Mouse (Mus musculus): ENCODE measurements around the gene Narf. TPM values are rescaled to one million over a fixed set of nuclear protein-coding genes. Genes with fewer than 3 reads are reported as not detected.
A peak's percentile ranks its signal among the peaks of the same experiment; 100 is the strongest.

Gene Narf
- polyA plus RNA-seq, 1 experiment: not detected

DNA sequence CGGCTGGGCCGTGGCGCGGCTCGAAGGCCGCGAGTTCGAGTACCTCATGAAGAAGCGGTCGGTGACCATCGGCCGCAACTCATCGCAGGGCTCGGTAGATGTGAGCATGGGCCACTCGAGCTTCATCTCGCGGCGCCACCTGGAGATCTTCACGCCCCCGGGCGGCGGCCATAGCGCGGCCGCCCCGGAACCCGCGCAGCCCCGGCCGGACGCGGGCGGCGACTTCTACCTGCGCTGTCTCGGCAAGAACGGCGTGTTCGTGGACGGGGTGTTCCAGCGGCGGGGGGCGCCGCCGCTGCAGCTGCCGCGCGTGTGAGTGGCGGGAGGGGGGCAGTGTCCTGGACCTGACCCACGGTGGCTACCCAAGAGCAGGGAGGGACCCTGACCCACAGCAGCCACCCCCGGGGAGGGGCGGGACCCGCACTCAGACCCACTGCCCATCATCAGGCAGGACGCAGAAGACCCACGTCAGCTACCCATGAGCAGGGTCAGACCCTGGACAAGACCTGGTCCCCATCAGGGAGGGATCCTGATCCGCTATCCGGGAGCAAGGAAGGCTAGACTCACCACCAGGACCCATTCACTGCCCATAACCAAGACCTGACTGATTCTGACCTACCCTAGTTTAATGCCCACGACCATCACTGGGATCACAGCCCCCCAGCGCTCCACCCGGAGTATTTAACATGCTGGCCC lies 23.3 kb downstream of the Narf start:
- no peak overlapping the region for H3K27ac ChIP-seq (ENCODE audit: insufficient read depth, low read depth, low read length)
- H3K4me3 ChIP-seq (ENCODE audit: insufficient read depth, low read depth, low read length): peak overlapping the region; percentile 87
- WGBS: 1% methylated on average over 58 of the region's 60 CpGs
- TF ChIP-seq CTCF (IDR thresholded peaks at IDR 0.05; ENCODE audit: insufficient read depth, low read depth, low read length): no peak
- no peak for TF ChIP-seq POLR2A (IDR thresholded peaks at IDR 0.05; ENCODE audit: insufficient read depth, low read depth, low read length)
- peaks cover 9% of the 10 kb centered on the region for H3K4me1 ChIP-seq (ENCODE audit: control insufficient read depth, insufficient read depth, low read length)

DNA sequence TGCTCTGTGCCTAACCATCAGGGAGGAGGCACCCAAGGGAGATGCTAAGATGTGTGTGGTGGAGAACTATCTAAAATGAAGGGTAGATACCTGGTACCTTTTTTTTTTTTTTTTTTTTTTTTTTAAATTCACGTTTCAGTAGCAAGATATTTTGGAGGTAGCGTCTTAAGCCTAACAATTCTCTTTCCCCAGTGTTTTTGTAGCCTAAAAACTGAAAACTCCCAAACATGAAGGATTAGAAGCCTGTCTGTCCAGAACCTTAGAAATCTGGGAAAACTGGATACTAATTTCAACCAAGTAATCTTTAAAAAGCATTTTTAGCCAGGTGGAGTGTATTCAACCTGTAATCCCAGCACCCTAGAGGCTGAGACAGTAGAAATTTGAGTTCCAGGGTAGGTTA lies 24.0 kb downstream of the Narf start:
- H3K4me3 ChIP-seq (ENCODE audit: insufficient read depth, low read depth, low read length): peak overlapping the region; percentile 87
- WGBS: 22% methylated on average over 2 of the region's 2 CpGs
- TF ChIP-seq CTCF (IDR thresholded peaks at IDR 0.05; ENCODE audit: insufficient read depth, low read depth, low read length): no peak
- no peak for TF ChIP-seq POLR2A (IDR thresholded peaks at IDR 0.05; ENCODE audit: insufficient read depth, low read depth, low read length)
- no peak overlapping the region for H3K27ac ChIP-seq (ENCODE audit: insufficient read depth, low read depth, low read length)
- peaks cover 9% of the 10 kb centered on the region for H3K4me1 ChIP-seq (ENCODE audit: control insufficient read depth, insufficient read depth, low read length)

DNA sequence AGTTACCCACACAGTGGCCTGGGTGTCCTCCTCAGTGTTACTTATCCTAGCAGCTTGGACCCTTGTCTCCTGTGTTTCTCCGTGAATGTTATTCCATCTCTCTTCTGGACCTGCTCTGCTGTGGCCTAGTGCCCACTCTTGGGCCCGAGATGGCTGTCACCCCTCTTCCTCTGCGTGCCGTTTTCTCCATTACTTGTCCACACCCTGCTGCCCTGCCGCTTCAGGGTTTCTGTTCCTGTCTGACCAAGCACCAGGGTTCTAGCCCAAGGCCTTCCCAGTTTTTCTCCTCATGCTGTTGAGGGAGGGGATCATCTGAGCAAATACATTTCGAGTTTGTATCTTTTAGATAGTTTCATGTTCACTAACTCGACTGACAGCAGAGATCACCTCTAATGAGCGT lies 40.5 kb downstream of the Narf start:
- WGBS: 91% methylated on average over 8 of the region's 8 CpGs
- TF ChIP-seq CTCF (IDR thresholded peaks at IDR 0.05; ENCODE audit: insufficient read depth, low read depth, low read length) (no peak), POLR2A (IDR thresholded peaks at IDR 0.05; ENCODE audit: insufficient read depth, low read depth, low read length) (no peak)
- no peak overlapping the region for H3K27ac ChIP-seq (ENCODE audit: insufficient read depth, low read depth, low read length)
- peaks cover 8% of the 10 kb centered on the region for H3K4me1 ChIP-seq (ENCODE audit: control insufficient read depth, insufficient read depth, low read length)
- H3K4me3 ChIP-seq (ENCODE audit: insufficient read depth, low read depth, low read length): no peak overlapping the region

DNA sequence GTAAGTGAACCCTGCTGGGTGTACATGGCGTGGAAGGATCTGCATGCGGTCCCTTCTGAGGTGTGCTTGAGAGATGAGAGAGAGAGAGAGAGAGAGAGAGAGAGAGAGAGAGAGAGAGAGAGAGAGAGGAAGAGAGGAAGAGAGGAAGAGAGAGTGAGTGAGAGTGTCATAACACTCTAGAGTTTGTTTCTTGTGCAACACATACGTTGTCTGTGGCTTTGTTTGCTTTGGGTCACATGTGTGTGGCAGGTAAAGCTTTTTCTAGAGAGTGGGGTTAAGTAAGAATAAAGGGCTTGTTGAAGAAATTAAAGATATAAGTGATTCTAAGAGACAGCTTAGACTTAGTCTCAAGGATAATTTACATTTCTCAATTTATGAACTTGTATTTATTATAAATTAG lies 41.0 kb downstream of the Narf start:
- TF ChIP-seq CTCF (IDR thresholded peaks at IDR 0.05; ENCODE audit: insufficient read depth, low read depth, low read length) (no peak), POLR2A (IDR thresholded peaks at IDR 0.05; ENCODE audit: insufficient read depth, low read depth, low read length) (no peak)
- Histone ChIP-seq H3K4me1 (ENCODE audit: control insufficient read depth, insufficient read depth, low read length) (peaks cover 8% of the 10 kb centered on the region), H3K4me3 (ENCODE audit: insufficient read depth, low read depth, low read length) (no peak overlapping the region), H3K27ac (ENCODE audit: insufficient read depth, low read depth, low read length) (no peak overlapping the region)
- 81% methylated on average over 3 of the region's 3 CpGs for WGBS

DNA sequence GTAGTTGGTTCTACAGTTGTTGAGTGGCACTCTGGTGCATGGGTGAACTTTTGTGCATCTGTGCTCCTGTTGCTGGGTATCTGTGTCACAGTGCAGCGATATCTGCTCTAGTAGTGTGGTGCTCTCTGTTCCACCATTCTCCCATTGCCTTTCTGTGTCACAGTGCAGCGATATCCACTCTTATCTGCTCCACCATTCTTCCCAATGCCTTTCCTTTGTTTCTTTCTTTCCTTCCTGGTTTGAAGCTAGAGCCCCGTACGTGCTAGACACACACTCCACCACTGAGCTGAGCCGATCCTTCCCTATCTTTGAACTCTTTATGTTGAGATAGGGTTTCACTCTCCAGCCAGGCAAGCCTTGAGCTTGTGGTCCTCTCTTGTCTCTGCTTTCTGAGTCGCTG lies 45.9 kb downstream of the Narf start:
- H3K4me3 ChIP-seq (ENCODE audit: insufficient read depth, low read depth, low read length): no peak overlapping the region
- peaks cover 8% of the 10 kb centered on the region for H3K4me1 ChIP-seq (ENCODE audit: control insufficient read depth, insufficient read depth, low read length)
- 54% methylated on average over 6 of the region's 6 CpGs for WGBS
- TF ChIP-seq POLR2A (IDR thresholded peaks at IDR 0.05; ENCODE audit: insufficient read depth, low read depth, low read length): no peak
- TF ChIP-seq CTCF (IDR thresholded peaks at IDR 0.05; ENCODE audit: insufficient read depth, low read depth, low read length): no peak
- H3K27ac ChIP-seq (ENCODE audit: insufficient read depth, low read depth, low read length): no peak overlapping the region

DNA sequence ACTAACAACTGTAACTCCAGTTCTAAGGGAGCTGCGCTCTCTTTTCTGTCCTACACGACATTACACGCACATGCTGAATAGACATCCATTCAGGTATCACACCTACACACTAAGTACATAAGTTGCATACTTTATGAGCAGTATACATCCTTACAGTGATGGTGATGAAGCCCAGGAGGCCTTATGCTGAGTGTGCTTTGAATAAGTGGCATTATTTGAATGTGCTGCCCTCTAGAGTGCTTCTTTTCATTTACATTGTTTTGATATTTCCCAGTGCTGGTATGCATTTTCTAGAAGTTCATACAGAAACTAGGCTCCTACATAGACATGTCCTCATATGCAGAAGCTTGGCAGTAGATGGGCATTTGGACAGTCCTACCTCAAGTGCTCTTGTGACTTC lies 52.8 kb downstream of the Narf start:
- no peak for TF ChIP-seq CTCF (IDR thresholded peaks at IDR 0.05; ENCODE audit: insufficient read depth, low read depth, low read length)
- TF ChIP-seq POLR2A (IDR thresholded peaks at IDR 0.05; ENCODE audit: insufficient read depth, low read depth, low read length): no peak
- Histone ChIP-seq H3K4me3 (ENCODE audit: insufficient read depth, low read depth, low read length) (no peak overlapping the region), H3K4me1 (ENCODE audit: control insufficient read depth, insufficient read depth, low read length) (0 out of 2 replicates have a peak, but pooled peaks cover 2% of the 10 kb centered on the region), H3K27ac (ENCODE audit: insufficient read depth, low read depth, low read length) (no peak overlapping the region)
- WGBS: 87% methylated on average over 3 of the region's 3 CpGs

DNA sequence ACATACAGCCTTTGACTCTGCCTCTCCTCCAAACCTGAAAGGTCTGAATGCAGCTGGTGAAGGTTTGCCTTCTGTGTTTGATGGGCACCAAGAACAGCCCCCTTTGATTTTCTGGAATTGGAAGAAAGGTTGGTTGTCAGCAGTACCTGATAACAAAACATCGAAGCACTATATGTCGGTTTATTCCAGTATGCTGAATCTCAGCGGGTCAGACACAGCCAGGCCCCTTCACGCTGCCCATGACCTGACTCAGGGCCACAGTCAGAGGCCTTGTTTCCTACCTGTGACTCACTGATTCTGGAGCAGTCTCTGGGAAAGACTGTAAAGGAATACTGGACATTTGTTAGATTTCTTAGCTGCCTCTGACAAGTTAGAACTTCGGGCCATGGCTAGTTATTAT lies 57.7 kb downstream of the Narf start:
- TF ChIP-seq POLR2A (IDR thresholded peaks at IDR 0.05; ENCODE audit: insufficient read depth, low read depth, low read length) (no peak), CTCF (IDR thresholded peaks at IDR 0.05; ENCODE audit: insufficient read depth, low read depth, low read length) (no peak)
- WGBS: 97% methylated on average over 5 of the region's 5 CpGs
- Histone ChIP-seq H3K4me1 (ENCODE audit: control insufficient read depth, insufficient read depth, low read length) (0 out of 2 replicates have a peak, but pooled peaks cover 2% of the 10 kb centered on the region), H3K4me3 (ENCODE audit: insufficient read depth, low read depth, low read length) (no peak overlapping the region), H3K27ac (ENCODE audit: insufficient read depth, low read depth, low read length) (no peak overlapping the region)

DNA sequence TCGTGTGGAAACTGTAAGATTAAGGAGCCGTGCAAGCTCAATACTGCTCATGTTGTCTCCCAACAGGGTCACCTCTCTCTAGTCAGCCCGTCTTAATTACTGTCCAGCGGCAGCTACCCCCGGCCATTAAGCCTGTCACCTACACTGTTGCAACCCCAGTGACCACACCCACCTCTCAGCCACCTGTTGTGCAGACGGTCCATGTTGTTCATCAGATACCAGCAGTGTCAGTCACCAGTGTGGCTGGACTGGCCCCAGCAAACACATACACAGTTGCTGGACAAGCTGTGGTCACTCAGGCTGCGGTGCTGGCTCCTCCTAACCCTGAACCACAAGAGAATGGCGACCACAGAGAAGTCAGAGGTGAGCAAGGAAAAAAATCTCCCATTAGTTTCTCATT lies 61.4 kb downstream of the Narf start:
- WGBS: 94% methylated on average over 8 of the region's 8 CpGs
- TF ChIP-seq CTCF (IDR thresholded peaks at IDR 0.05; ENCODE audit: insufficient read depth, low read depth, low read length) (no peak), POLR2A (IDR thresholded peaks at IDR 0.05; ENCODE audit: insufficient read depth, low read depth, low read length) (no peak)
- Histone ChIP-seq H3K4me3 (ENCODE audit: insufficient read depth, low read depth, low read length) (no peak overlapping the region), H3K27ac (ENCODE audit: insufficient read depth, low read depth, low read length) (no peak overlapping the region), H3K4me1 (ENCODE audit: control insufficient read depth, insufficient read depth, low read length) (no peaks in the 10 kb centered on the region)

DNA sequence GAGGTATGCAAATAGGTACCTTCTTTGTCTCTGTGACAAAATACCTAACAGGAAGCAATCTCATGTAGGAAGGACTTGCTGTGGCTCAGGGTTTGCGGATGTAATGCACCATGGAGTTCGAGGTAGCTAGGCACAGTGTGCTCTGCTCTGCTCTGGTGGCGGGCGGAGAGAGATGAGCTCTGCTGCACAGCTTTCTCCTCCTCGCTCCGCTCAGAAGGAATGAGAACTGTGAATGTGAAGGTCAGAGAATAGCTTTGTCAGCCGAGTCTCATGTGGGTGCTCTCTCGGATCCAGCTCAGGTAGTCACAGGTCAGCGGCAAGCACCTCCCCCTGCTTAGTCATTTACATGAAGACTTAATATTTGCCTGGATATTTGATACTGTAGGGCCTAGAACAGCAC lies 63.2 kb downstream of the Narf start:
- H3K27ac ChIP-seq (ENCODE audit: insufficient read depth, low read depth, low read length): no peak overlapping the region
- no peak overlapping the region for H3K4me3 ChIP-seq (ENCODE audit: insufficient read depth, low read depth, low read length)
- 87% methylated on average over 9 of the region's 9 CpGs for WGBS
- no peak for TF ChIP-seq POLR2A (IDR thresholded peaks at IDR 0.05; ENCODE audit: insufficient read depth, low read depth, low read length)
- TF ChIP-seq CTCF (IDR thresholded peaks at IDR 0.05; ENCODE audit: insufficient read depth, low read depth, low read length): no peak
- H3K4me1 ChIP-seq (ENCODE audit: control insufficient read depth, insufficient read depth, low read length): 0 out of 2 replicates have a peak, but pooled peaks cover 2% of the 10 kb centered on the region

Measured in olfactory bulb, adult 2 months (tissue).